Mouse (Mus musculus) liver, embryonic 15.5 days (tissue): ENCODE measurements around the gene Dlgap1. TPM values are rescaled to one million over a fixed set of nuclear protein-coding genes. Genes with fewer than 3 reads are reported as not detected.

Experiments
- ATAC-seq: fragments of 200-750 bp; cut with Nextera tagmentation; 2 replicates; pipeline ENCODE4 v1.8.0; 2017; ENCODE audit warnings: moderate number of reproducible peaks, mild to moderate bottlenecking, moderate library complexity; ENCODE audit not compliant: insufficient read depth
- H3K27ac ChIP-seq: fragments of 300-500 bp; sonication (generic); replicated peaks from 2 replicates; pipeline ENCODE4 v1.5.1; 2015; ENCODE audit warnings: mild to moderate bottlenecking, inconsistent platforms
- H3K27me3 ChIP-seq: fragments of 300-500 bp; sonication (generic); 2 replicates; pipeline ENCODE4 v1.6.1; 2015; ENCODE audit warnings: mild to moderate bottlenecking, inconsistent platforms
- H3K36me3 ChIP-seq: fragments of 300-500 bp; sonication (generic); replicated peaks from 2 replicates; pipeline ENCODE4 v1.6.1; 2015; ENCODE audit warnings: moderate library complexity, mild to moderate bottlenecking, inconsistent platforms
- H3K4me1 ChIP-seq: fragments of 300-500 bp; sonication (generic); replicated peaks from 2 replicates; pipeline ENCODE4 v1.6.1; 2015; ENCODE audit warnings: inconsistent platforms
- H3K4me2 ChIP-seq: fragments of 300-500 bp; sonication (generic); 2 replicates; pipeline ENCODE4 v1.6.1; 2015; ENCODE audit warnings: moderate library complexity, mild to moderate bottlenecking, inconsistent platforms
- H3K4me3 ChIP-seq: fragments of 300-500 bp; sonication (generic); replicated peaks from 2 replicates; pipeline ENCODE4 v1.5.1; 2015; ENCODE audit warnings: mild to moderate bottlenecking, inconsistent platforms
- H3K9ac ChIP-seq: fragments of 300-500 bp; sonication (generic); 2 replicates; pipeline ENCODE4 v1.6.1; 2015; ENCODE audit warnings: moderate library complexity, mild to moderate bottlenecking, inconsistent platforms
- H3K9me3 ChIP-seq: fragments of 300-500 bp; sonication (generic); replicated peaks from 2 replicates; pipeline ENCODE4 v1.6.1; 2016; ENCODE audit warnings: inconsistent platforms
- WGBS: fragments of 180-500 bp; shearing (Covaris S2); methylation state at CpG from one replicate; pipeline ENCODE4 v1.1.7; 2015; ENCODE audit warnings: mixed read lengths; ENCODE audit not compliant: insufficient replicate concordance; 5-methylcytosine and 5-hydroxymethylcytosine counted together
- polyA plus RNA-seq: library from polyadenylated mRNA; unstranded; fragments of >200 nt; fragmentation: Nextera tagmentation; extraction: Ambion mirVana; gene quantifications from 2 replicates; pipeline ENCODE4 v1.2.1, GENCODE M21; 2015

Dlgap1 gene
- polyA plus RNA-seq, 1 experiment from 2014 or later = 0.02 TPM

GRCm38 (mm10) chr17:70737424-70737823 is 768.6 kb downstream of the Dlgap1 start:
- 0 out of 2 replicates have a peak, but pooled peaks cover 4% of the 10 kb centered on the region for H3K27me3 ChIP-seq
- peak overlapping the region; percentile 47; the same call in 1 of the 2 replicates for H3K4me2 ChIP-seq
- no peaks in the 10 kb centered on the region for H3K36me3 ChIP-seq
- no peak for ATAC-seq
- 2% methylated on average over 6 of the region's 6 CpGs for WGBS
- no peaks in the 10 kb centered on the region for H3K9me3 ChIP-seq
- no peaks in the 10 kb centered on the region for H3K4me1 ChIP-seq
- H3K9ac ChIP-seq = no peak overlapping the region
- no peak overlapping the region for H3K27ac ChIP-seq
- H3K4me3 ChIP-seq = no peak overlapping the region

GRCm38 (mm10) chr17:70738168-70738854 is 769.4 kb downstream of the Dlgap1 start:
- Histone ChIP-seq H3K4me3 (no peak overlapping the region), H3K27ac (no peak overlapping the region), H3K4me1 (no peaks in the 10 kb centered on the region), H3K36me3 (no peaks in the 10 kb centered on the region), H3K9me3 (no peaks in the 10 kb centered on the region), H3K9ac (no peak overlapping the region), H3K4me2 (peak overlapping the region; percentile 47), H3K27me3 (0 out of 2 replicates have a peak, but pooled peaks cover 4% of the 10 kb centered on the region)
- ATAC-seq = peak; percentile 47
- 3% methylated on average over 17 of the region's 17 CpGs for WGBS

GRCm38 (mm10) chr17:70739346-70739745 is 770.5 kb downstream of the Dlgap1 start:
- ATAC-seq = no peak
- H3K9me3 ChIP-seq = no peaks in the 10 kb centered on the region
- H3K4me1 ChIP-seq = no peaks in the 10 kb centered on the region
- no peak overlapping the region for H3K9ac ChIP-seq
- H3K27me3 ChIP-seq = 0 out of 2 replicates have a peak, but pooled peaks cover 4% of the 10 kb centered on the region
- no peak overlapping the region for H3K4me2 ChIP-seq
- no peak overlapping the region for H3K4me3 ChIP-seq
- 55% methylated on average over 6 of the region's 6 CpGs for WGBS
- no peaks in the 10 kb centered on the region for H3K36me3 ChIP-seq
- H3K27ac ChIP-seq = no peak overlapping the region

DNA sequence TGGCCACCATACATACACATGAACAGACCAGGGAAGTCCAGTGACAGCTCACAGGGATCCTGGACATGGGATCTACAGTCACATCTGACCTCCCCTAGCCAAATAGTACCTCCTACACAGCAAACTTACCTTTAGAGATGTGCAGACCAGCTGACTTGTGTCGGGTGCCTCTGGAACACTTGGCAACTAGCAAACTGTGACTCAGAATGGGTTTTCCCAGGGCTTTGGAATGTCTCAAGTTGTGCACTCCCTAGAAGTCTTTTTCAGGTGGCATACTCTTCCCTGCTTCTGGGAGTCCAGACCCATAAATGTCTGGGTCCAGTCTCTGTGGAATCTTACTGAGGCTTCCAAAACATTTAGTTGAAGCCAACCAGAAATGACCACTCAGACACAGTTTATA is 772.8 kb downstream of the Dlgap1 start:
- no peaks in the 10 kb centered on the region for H3K4me1 ChIP-seq
- no peak overlapping the region for H3K4me3 ChIP-seq
- no peak overlapping the region for H3K4me2 ChIP-seq
- peaks cover 12% of the 10 kb centered on the region for H3K27me3 ChIP-seq
- no peaks in the 10 kb centered on the region for H3K36me3 ChIP-seq
- H3K9me3 ChIP-seq = no peaks in the 10 kb centered on the region
- H3K27ac ChIP-seq = no peak overlapping the region
- H3K9ac ChIP-seq = no peak overlapping the region
- WGBS = 55% methylated on average over 1 of the region's 1 CpGs
- no peak for ATAC-seq

GRCm38 (mm10) chr17:70744570-70745153 is 775.8 kb downstream of the Dlgap1 start:
- WGBS = 63% methylated on average over 5 of the region's 5 CpGs
- Histone ChIP-seq H3K4me1 (0 out of 2 replicates have a peak, but pooled peaks cover 3% of the 10 kb centered on the region), H3K9ac (no peak overlapping the region), H3K36me3 (no peaks in the 10 kb centered on the region), H3K9me3 (no peaks in the 10 kb centered on the region), H3K4me2 (no peak overlapping the region), H3K27me3 (peaks cover 40% of the 10 kb centered on the region), H3K27ac (no peak overlapping the region), H3K4me3 (no peak overlapping the region)
- ATAC-seq = no peak

- H3K36me3 ChIP-seq = no peaks in the 10 kb centered on the region
- H3K27ac ChIP-seq = no peak overlapping the region
- H3K4me3 ChIP-seq = no peak overlapping the region
- no peaks in the 10 kb centered on the region for H3K9me3 ChIP-seq
- ATAC-seq = no peak
- H3K27me3 ChIP-seq = peaks cover 45% of the 10 kb centered on the region
- no peak overlapping the region for H3K4me2 ChIP-seq
- H3K4me1 ChIP-seq = 0 out of 2 replicates have a peak, but pooled peaks cover 3% of the 10 kb centered on the region
- WGBS = 53% methylated on average over 6 of the region's 6 CpGs
- no peak overlapping the region for H3K9ac ChIP-seq
Observed at GRCm38 (mm10) chr17:70745385-70745784, 776.5 kb downstream of the Dlgap1 start.

- no peak overlapping the region for H3K4me2 ChIP-seq
- H3K27ac ChIP-seq = no peak overlapping the region
- 0 out of 2 replicates have a peak, but pooled peaks cover 6% of the 10 kb centered on the region for H3K4me1 ChIP-seq
- no peak overlapping the region for H3K4me3 ChIP-seq
- H3K27me3 ChIP-seq = peaks cover 54% of the 10 kb centered on the region
- H3K9me3 ChIP-seq = no peaks in the 10 kb centered on the region
- H3K36me3 ChIP-seq = no peaks in the 10 kb centered on the region
- no peak for ATAC-seq
- 28% methylated on average over 9 of the region's 9 CpGs for WGBS
- H3K9ac ChIP-seq = no peak overlapping the region
Observed at GRCm38 (mm10) chr17:70746379-70747079, 777.7 kb downstream of the Dlgap1 start.

- WGBS = 2% methylated on average over 23 of the region's 23 CpGs
- peak overlapping the region; percentile 50 for H3K4me2 ChIP-seq
- ATAC-seq = no peak
- H3K36me3 ChIP-seq = no peaks in the 10 kb centered on the region
- 0 out of 2 replicates have a peak, but pooled peaks cover 6% of the 10 kb centered on the region for H3K4me1 ChIP-seq
- H3K9me3 ChIP-seq = no peaks in the 10 kb centered on the region
- H3K27ac ChIP-seq = 0 out of 2 replicates have a peak overlapping the region, but pooled peaks have one; percentile 9
- H3K4me3 ChIP-seq = peak overlapping the region; percentile 24
- peaks cover 61% of the 10 kb centered on the region for H3K27me3 ChIP-seq
- no peak overlapping the region for H3K9ac ChIP-seq
Observed at GRCm38 (mm10) chr17:70747731-70748475, 779.0 kb downstream of the Dlgap1 start.

- Histone ChIP-seq H3K36me3 (no peaks in the 10 kb centered on the region), H3K27ac (no peak overlapping the region), H3K4me3 (0 out of 2 replicates have a peak overlapping the region, but pooled peaks have one; percentile 24), H3K4me2 (peak overlapping the region; percentile 50), H3K9ac (no peak overlapping the region), H3K27me3 (peaks cover 61% of the 10 kb centered on the region), H3K4me1 (0 out of 2 replicates have a peak, but pooled peaks cover 9% of the 10 kb centered on the region), H3K9me3 (no peaks in the 10 kb centered on the region)
- no peak for ATAC-seq
- WGBS = 9% methylated on average over 10 of the region's 10 CpGs
Observed at GRCm38 (mm10) chr17:70748476-70748830, 779.6 kb downstream of the Dlgap1 start.

- no peak overlapping the region for H3K9ac ChIP-seq
- no peaks in the 10 kb centered on the region for H3K36me3 ChIP-seq
- peaks cover 61% of the 10 kb centered on the region for H3K27me3 ChIP-seq
- H3K4me2 ChIP-seq = no peak overlapping the region
- WGBS = 32% methylated on average over 7 of the region's 7 CpGs
- no peak overlapping the region for H3K27ac ChIP-seq
- no peaks in the 10 kb centered on the region for H3K9me3 ChIP-seq
- 0 out of 2 replicates have a peak, but pooled peaks cover 14% of the 10 kb centered on the region for H3K4me1 ChIP-seq
- H3K4me3 ChIP-seq = no peak overlapping the region
- ATAC-seq = no peak
Observed at GRCm38 (mm10) chr17:70748964-70749650, 780.2 kb downstream of the Dlgap1 start.
